Mouse (Mus musculus): ENCODE measurements around the gene Clasrp.

The Clasrp gene

DNA sequence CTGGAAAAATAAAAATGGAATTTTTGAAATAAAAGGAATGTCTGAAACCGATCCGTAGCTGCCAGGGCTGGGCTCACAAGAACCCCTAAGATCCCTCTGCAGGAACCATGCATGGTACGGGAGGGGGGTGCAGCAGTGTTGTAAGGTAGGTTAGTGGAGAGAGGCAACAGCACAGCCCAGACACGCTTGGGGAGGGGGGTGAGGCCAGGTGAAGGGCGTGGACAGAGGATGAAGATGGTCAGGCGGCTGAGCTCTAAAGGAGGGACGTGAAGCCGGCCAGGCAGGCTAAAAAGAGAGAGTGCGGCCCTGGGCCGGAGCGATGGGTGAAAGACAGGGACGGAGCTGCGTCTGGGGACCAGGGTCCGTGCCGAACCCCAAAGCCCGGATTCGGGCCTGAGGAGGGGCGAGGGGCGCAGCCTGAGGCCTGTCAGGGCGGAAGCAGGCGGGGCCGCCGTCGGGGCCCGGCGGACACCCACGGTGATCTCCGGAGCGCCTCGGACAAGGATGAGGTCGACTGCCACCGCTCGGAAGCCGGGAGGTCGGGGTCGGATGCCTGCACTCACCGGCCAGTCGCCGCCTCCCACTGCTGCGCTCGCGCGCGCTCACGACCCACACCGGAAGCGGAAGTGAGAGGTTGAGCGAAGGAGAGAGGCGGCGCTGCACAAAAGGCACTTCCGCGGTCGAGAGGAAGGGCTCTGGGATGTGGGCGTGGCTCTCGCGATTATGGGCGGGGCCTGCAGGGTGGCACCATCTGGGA, at the start of gene Clasrp:
Gene Clasrp, minus strand, starts transcription at position 638 of the 757 bp plus-strand sequence.
- DNase-seq (ENCODE audit: low spot score) = peak; percentile 91

DNA sequence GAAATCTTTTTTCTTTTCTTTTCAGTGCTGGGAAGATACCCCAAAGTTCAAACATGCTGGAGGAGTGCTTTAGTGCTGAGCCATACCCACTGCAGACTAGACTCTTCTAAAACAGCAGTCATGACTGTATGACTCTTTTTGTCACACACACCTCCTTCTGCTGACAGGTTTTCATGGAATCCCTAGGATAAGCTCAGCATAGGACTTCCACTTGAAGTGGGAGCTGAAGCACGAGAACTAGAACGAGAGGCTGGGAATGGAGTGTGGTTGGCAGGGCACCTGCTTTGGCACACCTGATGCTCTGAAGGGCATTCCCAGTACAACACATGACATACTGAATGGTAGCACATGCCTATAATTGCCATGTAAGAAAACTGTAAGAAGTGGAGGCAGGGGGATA, 48.3 kb upstream of the Clasrp start:
- no peak for DNase-seq (ENCODE audit: low spot score)

DNA sequence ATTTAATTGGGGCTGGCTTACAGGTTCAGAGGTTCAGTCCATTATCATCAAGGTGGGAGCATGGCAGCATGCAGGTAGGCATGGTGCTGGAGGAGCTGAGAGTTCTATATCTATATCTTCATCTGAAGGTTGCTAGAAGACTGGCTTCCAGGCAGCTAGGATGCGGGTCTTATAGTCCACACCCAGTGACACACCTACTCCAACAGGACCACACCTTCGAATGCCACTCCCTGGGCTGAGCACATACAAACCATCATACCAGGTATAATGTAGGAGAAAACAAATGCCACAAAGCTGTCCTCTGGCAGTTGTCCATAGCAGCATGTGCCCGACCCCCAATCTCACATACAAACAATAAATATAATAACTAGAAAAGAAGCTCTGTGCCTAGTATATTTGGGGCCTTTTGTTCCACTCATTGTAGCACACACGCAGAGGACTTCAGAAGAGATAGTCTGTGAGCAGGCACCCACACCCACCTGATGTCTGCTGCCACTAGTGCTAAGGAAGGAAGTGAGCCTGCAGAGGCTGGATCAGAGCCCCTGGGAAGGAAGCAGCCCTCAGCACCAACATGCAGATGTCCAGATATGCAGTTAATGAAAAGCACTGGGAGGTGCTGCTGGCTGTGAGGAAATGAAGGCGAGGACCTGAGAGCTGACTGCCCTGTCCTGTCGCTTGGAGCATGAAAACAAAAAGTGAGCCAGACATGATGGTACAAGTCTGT, 46.9 kb upstream of the Clasrp start:
- DNase-seq (ENCODE audit: low spot score) = no peak

DNA sequence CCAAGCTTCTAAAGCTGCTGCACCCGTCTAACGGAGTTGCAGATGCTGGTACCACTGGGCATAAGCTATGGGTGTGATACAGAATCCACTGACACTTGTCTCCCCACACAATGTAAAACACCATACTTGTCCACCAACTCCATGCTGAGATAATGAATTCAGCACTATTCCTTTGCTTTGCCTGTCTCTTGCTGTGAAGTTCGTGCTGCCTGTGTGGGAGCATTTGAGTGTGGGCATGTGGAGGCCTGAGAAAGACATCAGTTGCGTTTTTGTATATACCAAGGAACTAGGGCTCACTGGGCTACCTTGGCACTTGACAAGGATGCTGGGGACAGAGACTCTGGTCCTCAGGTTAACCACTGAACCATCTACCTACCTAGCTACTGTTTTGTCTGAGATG, 36.9 kb upstream of the Clasrp start:
- DNase-seq (ENCODE audit: low spot score) = no peak

DNA sequence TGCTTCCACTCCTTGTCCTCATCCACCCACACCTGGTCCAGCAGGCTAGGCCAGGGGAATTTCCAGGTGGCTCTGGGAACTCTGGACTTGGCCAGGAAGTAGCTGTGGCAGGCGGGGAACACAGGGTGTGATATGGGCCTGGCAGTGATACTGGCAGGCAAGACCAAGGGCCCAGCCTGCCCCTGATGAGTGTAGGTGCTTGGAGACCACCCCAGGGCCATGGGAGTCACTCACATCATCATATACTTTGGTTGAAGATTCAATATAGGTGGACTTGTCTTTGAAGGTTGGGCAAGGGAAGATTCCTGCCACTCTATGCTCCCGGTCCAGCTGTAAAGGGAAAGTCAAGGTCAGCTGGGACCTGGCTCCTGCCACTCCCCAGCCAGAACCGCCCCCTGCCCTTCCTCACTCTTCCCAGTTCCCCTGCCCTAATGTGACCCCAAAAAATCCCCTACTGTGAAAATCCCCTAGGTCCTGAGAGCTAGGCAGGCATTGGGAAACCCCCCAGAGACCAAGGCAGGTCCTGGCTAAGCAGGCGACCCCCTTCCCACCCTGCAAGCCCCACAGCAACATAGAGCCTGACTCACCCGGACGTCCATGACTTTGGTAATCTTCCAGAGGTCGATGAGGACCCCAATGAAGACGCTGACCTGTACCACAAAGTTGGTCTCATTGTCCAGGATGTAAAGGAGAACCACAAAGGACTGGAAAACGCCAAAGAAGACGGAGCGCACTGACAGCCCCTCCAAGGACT, 31.0 kb upstream of the Clasrp start:
- DNase-seq (ENCODE audit: low spot score) = no peak

DNA sequence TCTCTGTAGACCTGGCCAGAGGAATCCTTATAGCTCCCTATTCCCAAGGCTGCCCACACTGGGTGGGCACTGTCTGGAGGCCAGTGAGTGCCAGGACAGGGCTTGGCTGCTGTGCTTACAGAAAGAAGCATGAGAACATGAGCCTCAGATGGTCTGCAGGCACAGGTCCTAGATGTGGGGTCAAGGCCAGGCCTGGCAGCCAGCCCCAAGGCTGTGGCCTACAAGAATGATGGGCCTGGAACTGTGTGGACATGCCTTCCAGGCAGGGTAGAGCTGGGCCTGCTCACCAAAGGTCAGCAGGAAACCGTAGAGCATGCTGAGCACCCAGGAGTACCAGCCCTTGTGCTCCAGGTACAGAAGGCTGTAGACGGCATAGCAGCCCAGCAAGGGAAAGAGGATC, 30.3 kb upstream of the Clasrp start:
- DNase-seq (ENCODE audit: low spot score) = no peak

DNA sequence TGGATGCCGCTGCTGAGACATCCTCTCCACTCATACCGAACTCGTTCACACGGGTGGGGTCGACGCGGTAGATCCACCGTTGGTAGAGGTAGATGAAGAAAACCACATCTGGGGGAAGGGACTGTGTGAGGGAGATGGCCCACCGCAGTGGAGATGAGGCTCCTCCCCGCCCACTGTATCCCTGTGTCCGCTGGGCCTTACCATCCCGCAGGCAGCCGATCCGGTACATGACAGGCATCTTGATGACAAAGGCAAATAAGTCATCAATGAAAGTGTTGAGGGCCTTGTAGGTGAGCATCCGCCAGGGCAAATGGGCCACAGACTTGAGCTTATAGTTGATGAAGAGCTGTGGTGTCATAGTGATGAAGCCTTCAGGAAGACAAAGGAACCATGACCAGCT, 29.6 kb upstream of the Clasrp start:
- DNase-seq (ENCODE audit: low spot score) = no peak

DNA sequence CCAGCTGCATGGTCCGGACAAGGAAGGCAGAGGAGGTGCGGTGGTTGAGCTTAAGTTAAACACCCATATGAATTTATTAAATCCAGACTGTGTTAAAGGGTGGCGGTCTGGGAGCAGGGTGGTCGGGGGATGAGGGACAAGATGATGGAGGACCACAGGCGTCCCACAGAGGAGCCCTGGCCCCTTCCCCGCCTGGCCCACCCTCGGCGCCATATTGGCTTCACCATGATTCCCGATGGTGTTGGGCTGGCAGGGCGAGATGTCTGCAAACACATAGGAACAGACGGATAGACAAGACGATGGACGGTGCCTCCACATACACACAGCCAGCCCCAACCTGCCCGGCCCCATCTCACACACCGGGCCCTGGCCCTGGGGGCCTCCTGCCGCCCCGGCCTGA, 28.9 kb upstream of the Clasrp start:
- DNase-seq (ENCODE audit: low spot score) = no peak

DNA sequence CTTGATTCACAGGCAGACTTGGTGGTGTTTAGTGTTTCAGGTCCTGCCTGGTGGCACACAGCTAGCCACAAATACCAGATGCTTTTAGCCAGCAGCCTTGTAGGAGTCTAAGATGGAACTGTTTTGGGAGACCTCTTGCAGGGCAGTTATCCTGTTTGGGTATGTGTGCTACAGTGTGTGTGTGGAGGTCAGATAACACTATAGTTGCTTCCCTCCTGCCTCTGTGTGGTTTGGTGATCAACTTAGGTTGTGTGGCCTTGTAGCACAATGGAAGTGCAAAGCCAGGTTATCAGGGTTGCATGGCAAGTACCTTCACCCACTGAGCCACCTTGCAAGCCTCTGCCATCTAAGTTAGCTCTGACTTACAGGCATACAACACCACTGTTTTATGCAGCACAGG, 28.4 kb upstream of the Clasrp start:
- no peak for DNase-seq (ENCODE audit: low spot score)

DNA sequence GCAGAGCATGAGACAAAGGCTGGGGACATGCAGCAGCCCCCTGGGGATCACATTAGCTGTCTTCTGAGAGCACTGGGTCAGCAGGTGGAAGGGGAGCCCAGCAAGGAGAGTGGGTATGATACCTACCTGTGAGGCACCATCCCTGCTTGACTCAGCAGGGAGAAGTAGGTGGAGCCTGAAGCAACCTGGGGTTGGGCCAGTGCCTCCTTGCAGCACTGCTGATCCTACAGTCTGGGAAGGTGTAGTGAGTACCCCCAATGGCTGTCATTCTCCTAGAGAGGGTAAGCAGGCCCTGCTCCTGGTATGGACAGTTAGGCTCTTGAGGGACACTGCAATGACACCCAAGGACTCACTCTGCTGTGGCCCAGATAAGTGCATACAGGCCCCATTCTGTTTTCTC, 28.0 kb upstream of the Clasrp start:
- no peak for DNase-seq (ENCODE audit: low spot score)

DNA sequence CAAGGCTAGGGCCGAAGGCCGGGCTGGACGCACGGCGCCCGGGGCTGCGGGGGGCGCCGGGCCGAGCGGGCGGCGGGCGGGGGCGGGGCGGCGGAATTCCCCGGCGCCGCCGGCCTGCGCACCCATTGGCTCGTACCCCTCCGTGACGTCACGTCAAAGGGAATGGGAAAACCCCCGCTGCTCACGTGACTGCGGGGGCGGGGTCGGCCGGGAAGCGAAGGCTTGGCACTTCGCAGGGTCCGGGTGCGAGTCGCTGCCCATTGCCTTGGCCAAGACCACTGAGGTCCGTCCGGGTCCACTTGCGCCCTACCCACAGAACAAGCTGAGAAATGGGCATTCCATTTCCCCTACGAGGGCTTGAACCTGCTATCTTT, 25.1 kb upstream of the Clasrp start, which contains the start of gene Relb:
Gene Relb, minus strand, starts transcription at position 78 of the 374 bp plus-strand sequence.
- peak; percentile 81 for DNase-seq (ENCODE audit: low spot score)

DNA sequence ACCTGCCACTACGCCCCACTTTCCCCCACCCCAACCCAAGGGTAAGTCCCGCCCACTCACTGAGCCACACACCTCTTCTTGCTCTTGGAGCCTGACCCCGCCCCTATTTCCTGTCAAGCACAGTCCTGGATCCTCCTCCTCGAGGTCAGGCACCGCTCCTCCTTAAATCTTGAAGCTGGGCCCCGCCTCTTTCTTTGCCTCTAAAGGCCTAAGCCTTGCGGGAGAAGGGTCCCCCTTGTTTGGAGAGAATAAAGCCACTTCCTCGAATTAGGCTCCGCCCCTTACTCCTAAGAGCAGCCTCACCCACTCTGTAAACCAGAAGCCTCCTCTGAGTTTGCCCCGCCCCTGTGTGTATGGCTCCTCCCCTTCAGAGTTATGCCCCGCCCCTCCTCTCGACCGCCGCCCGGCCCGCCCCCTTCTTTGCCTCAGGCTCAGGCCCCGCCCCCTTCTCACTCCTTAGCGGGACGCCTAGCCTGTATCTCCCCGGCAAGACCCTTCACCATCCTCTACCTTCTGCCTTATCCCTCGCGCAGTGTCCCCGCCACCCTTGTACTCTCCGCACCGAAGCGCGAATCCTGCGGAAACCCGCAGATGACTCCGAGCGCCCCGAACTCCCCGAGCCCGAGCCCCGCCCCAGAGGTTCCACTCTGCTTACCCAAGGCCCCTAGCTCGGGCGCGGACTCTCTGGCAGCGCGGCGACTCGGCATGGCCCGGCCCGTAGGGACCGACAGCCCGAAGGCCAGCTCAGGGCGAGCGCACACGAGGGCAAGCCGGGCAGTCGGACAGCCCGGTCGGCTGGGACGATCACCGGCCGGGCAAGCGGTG, 24.5 kb upstream of the Clasrp start:
- DNase-seq (ENCODE audit: low spot score) = peak; percentile 85

DNA sequence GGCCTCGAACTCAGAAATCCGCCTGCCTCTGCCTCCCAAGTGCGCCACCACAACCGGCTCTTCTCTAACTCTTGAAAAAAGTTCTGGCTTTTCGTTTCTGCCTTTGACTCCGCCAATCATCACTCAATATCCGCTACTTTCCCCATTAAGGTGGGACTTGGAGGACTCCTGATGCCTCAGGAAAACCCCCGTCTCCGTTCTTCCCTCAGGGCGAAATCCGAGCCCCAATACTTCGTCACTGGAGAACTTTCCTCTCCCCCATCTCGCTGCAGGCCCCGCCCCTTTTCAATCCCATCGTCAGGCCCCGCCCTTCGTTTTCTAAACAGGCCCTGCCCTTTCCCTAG, 23.9 kb upstream of the Clasrp start:
- DNase-seq (ENCODE audit: low spot score) = no peak

DNA sequence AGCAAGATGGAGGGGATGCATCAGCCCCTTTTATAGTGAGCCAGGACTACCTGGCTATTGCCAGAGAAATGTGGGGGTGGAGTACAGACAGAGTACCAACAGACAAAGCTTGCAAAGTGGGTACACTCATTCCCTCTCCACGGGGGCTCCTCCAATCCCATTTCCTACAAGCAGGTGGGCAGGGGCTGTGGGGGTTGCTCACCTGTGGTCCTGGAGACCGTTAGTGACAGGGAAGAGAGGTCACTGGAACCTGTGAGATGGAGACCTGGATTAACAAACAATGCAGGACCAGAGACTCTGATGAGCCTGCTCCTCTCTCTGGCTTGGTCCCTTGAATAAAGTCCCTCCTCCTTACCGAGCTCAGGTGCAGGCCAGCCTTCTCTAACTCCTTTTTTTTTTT, 23.4 kb upstream of the Clasrp start:
- no peak for DNase-seq (ENCODE audit: low spot score)

DNA sequence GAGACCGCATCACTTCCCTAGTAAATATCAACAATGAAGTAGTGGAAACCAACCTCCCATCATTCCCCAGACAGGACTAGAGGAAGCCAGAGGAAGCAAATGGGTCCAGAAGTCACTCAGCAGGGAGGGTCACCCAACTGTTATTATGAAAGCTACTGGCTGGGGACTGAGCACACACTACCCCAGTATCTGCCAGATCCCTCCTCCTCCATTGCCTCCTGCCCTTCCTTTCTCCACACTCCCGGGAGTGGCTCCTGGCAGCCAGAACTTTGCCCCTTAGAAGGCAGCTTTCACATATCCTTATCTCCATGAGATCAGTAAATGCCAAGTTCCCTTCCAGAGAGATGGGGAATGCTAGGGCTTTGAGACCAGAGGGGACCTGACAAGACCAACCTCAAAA, 19.1 kb upstream of the Clasrp start:
- DNase-seq (ENCODE audit: low spot score) = no peak

DNA sequence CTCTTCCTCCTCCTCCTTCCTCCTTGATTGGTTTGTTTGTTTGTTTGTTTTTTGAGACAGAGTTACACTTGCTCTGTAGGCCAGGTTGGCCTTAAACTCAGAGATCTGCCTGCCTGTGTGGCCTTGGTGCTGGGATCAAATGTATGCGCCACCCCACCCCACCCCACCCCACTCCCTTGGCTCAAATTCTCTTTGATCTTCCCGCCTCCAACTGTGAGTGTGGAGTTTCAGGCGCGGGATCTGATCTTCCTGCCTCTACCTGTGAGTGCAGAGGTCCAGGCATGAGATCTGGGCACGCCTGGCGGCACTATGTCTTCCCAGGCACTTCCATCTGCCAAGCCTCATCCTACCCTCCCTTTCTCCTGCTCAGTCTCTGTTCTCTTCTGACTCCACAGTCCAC, 18.0 kb upstream of the Clasrp start:
- DNase-seq (ENCODE audit: low spot score) = no peak

DNA sequence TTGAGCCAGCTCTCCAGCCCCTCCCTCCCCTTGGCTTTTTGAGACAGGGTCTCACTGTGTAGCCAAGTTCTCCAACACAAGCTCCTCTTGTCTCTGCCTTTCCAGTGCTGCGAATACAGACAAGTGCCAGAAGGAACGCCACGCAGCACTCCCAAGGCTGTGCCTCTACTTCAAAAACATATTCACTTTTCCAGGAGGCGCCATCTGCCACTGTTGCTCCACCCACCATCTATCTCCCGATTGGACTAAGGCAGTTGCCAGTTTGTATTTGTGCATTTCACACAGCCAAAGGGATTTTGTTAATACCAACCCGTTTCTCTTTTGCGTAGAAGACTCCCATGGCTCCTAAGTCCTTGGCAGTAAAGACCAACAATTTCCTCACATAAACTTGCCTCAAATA, 16.5 kb upstream of the Clasrp start:
- DNase-seq (ENCODE audit: low spot score) = no peak

DNA sequence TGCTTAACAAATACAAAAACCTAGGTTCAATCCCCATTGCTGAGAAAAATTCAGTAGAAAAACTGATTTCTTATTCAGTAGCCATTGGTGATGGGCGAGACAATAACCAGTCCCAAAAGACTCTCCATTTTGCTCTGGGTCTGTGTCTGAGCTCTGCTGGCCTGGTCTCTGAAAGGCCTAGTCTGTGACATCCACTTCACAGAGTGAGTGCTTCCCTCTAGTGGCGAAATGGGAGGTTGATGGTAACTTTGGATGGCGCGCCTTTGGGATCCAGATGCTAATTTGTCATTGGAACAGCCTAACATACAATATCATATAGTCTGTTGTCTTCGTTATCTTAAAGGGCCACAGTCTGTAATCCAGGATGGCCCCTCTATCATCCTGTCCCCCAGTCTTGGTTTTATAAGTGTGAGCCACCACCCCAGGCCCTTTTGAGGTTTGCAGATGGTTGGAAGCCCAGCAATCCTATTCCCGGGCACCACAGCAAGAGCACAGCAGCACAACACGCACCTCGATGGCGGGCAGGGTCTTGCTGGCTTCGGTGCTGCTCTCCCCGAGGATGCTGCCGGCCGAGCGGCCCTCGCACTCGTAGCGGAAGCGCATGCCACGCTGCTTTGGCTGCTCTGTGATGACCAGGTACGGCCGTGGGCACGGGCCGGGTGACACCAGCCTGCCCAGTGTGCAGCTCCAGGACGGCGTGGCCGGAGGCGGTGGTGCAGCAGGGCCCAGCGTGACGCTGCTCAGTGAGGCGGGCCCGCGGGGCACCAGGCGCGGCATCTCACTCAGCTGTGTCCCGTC, 14.9 kb upstream of the Clasrp start:
- peak; percentile 69 for DNase-seq (ENCODE audit: low spot score)

DNA sequence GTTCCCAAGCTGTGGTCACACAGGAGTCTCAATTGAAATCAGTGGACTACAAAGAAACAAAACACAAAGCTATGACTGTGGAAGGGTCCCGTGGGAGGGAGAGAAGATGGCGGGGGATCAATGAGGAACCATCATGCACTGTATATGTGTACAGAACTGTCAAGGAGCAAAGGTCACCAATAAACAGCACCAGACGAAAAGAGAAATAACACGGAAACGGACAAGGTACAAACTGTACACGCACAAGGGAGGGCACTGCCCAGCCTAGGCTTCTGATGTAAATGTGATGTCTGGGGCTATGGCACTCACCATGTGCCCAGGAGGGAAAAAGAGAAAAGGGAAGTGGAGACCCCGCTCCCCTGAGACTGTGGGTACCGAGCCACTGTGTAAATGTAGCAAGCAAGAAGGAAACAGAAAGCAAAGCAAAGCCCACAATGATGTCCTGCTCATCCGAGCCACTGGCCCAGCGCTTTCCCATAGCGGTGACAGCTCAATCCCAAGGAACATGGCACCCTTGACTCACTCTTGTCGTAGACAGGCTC, 10.8 kb upstream of the Clasrp start:
- DNase-seq (ENCODE audit: low spot score) = no peak

DNA sequence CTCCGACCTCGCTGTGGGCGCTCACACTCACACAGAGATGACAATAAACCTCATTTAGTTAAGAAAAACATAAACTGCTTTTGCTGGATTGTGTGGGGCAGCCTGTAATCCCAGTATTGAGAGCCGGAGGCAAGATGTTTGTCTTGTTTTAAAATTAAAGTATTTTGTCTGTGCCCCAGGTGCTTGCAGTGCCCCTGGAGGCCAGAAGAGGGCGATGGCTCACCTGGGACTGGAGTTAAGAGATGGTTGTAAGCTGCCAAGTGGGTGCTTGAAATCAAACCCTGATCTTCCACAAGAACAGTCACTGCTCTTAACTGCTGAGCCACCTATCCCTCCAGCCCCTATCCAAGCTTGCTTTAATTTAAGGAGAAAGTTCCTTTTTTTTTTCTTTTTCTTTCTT, 6.7 kb upstream of the Clasrp start:
- DNase-seq (ENCODE audit: low spot score) = no peak
